Mouse (Mus musculus) right cerebral cortex, adult 18-20 months (tissue): ENCODE measurements around the gene Tnr.
A peak's percentile ranks its signal among the peaks of the same experiment; 100 is the strongest.
"Not testable (repeated sequence)": the region's sequence is repeated elsewhere in the genome, so short reads cannot be mapped to it uniquely, and the experiment has no call there.

Experiments used
- DNase-seq: peaks from one replicate; pipeline ENCODE4 v3.0.0; 2022; ENCODE audit warnings: mixed read lengths

The Tnr gene

GRCm38 (mm10) chr1:159889012-159889765 lies 365.6 kb downstream of the Tnr start:
- DNase-seq, result peak; percentile 69

- no peak for DNase-seq
These were observed 367.0 kb downstream of the Tnr start for GRCm38 (mm10) chr1:159890524-159890923.

- no peak for DNase-seq
These were observed 371.5 kb downstream of the Tnr start for GRCm38 (mm10) chr1:159895094-159895493.

GRCm38 (mm10) chr1:159899991-159900390 lies 376.4 kb downstream of the Tnr start:
- DNase-seq, result no peak

GRCm38 (mm10) chr1:159900639-159901038 lies 377.1 kb downstream of the Tnr start:
- no peak for DNase-seq

GRCm38 (mm10) chr1:159901366-159902119 lies 378.0 kb downstream of the Tnr start:
- no peak for DNase-seq

GRCm38 (mm10) chr1:159902120-159902497 lies 378.5 kb downstream of the Tnr start:
- no peak for DNase-seq

GRCm38 (mm10) chr1:159911006-159911405 lies 387.4 kb downstream of the Tnr start:
- no peak for DNase-seq

GRCm38 (mm10) chr1:159914726-159915125 lies 391.2 kb downstream of the Tnr start:
- DNase-seq, result no peak

- DNase-seq, result no peak
These were observed 397.0 kb downstream of the Tnr start for GRCm38 (mm10) chr1:159920571-159920970.

GRCm38 (mm10) chr1:159923010-159923409 lies 399.4 kb downstream of the Tnr start:
- no peak for DNase-seq

- DNase-seq, result peak; percentile 28
These were observed 400.5 kb downstream of the Tnr start for GRCm38 (mm10) chr1:159924105-159924504.

- DNase-seq, result no peak
These were observed 401.1 kb downstream of the Tnr start for GRCm38 (mm10) chr1:159924684-159925083.

GRCm38 (mm10) chr1:159928681-159929335 lies 405.2 kb downstream of the Tnr start:
- DNase-seq, result no peak

GRCm38 (mm10) chr1:159932092-159932491 lies 408.5 kb downstream of the Tnr start:
- no peak for DNase-seq

GRCm38 (mm10) chr1:159932598-159932997 lies 409.0 kb downstream of the Tnr start:
- no peak for DNase-seq

GRCm38 (mm10) chr1:159938449-159938848 lies 414.9 kb downstream of the Tnr start:
- no peak for DNase-seq

GRCm38 (mm10) chr1:159939335-159939734 lies 415.8 kb downstream of the Tnr start:
- no peak for DNase-seq

- no peak for DNase-seq
These were observed 430.0 kb downstream of the Tnr start for GRCm38 (mm10) chr1:159953526-159953925.

- DNase-seq, result no peak
These were observed 439.8 kb downstream of the Tnr start for GRCm38 (mm10) chr1:159963351-159963750.

GRCm38 (mm10) chr1:159966286-159966685 lies 442.7 kb downstream of the Tnr start:
- DNase-seq, result not testable (repeated sequence)

- DNase-seq, result no peak
These were observed 444.8 kb downstream of the Tnr start for GRCm38 (mm10) chr1:159968395-159968794.

- no peak for DNase-seq
These were observed 454.2 kb downstream of the Tnr start for GRCm38 (mm10) chr1:159977786-159978185.

GRCm38 (mm10) chr1:159979096-159979495 lies 455.5 kb downstream of the Tnr start:
- DNase-seq, result no peak
